Mouse (Mus musculus) megakaryocyte, embryonic 14.5 days (primary cell): ENCODE results near the gene Osbpl6.

Experiments
- FLI1 ChIP-seq: IDR thresholded peaks from 2 replicates; pipeline ENCODE4 v1.6.1; 2012; ENCODE audit warnings: low read length, inconsistent platforms, mixed read lengths
- GATA1 ChIP-seq: IDR thresholded peaks from 3 replicates; pipeline ENCODE4 v1.6.1; 2012; ENCODE audit warnings: mixed read lengths, low read length, inconsistent platforms, borderline replicate concordance

DNA sequence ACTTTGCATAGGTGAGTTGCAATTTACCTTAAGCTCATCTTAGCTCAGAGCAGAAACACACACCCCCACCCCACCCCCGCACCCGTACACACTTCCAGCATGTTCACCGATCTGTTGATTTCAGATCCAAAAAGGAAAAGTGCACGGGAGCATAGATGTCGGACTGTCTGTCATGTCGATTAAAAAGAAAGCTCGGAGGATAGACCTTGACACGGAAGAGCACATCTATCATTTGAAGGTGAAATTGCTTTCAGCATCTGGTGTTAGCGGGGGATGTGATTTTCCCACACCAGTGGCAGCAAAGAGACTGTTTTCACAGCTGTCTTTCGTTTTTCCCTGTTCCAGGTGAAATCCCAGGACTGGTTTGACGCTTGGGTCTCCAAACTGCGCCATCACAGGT is 143.0 kb downstream of the Osbpl6 start:
- TF ChIP-seq FLI1 (no peak), GATA1 (no peak)
